Mouse (Mus musculus): ENCODE results near the gene Olfr316.
"Not testable (repeated sequence)": the region's sequence is repeated elsewhere in the genome, so short reads cannot be mapped to it uniquely, and the experiment has no call there.

Gene Olfr316

GRCm38 (mm10) chr11:58752434-58752833, at the start of gene Olfr316:
Gene Olfr316 (plus strand): TSS chr11:58752734.
- DNase-seq (ENCODE audit: low spot score in 2 of 2), result no peak

GRCm38 (mm10) chr11:58709086-58709485, 43.4 kb upstream of the Olfr316 start:
- no peak for DNase-seq (ENCODE audit: low spot score in 2 of 2)

- DNase-seq (ENCODE audit: low spot score in 2 of 2), result not testable (repeated sequence)
These were observed 34.8 kb upstream of the Olfr316 start for GRCm38 (mm10) chr11:58717723-58718122.

- no peak for DNase-seq (ENCODE audit: low spot score in 2 of 2)
These were observed 32.8 kb upstream of the Olfr316 start for GRCm38 (mm10) chr11:58719701-58720100.

GRCm38 (mm10) chr11:58723914-58724313, 28.6 kb upstream of the Olfr316 start, which contains the start of gene Olfr318:
Gene Olfr318 (minus strand): TSS chr11:58724014.
- DNase-seq (ENCODE audit: low spot score in 2 of 2), result no peak

- DNase-seq (ENCODE audit: low spot score in 2 of 2), result not testable (repeated sequence)
These were observed 24.5 kb upstream of the Olfr316 start for GRCm38 (mm10) chr11:58727896-58728650.

GRCm38 (mm10) chr11:58733372-58733771, 19.2 kb upstream of the Olfr316 start:
- DNase-seq (ENCODE audit: low spot score in 2 of 2), result no peak

GRCm38 (mm10) chr11:58738792-58739262, 13.7 kb upstream of the Olfr316 start, which contains the start of gene Olfr317:
Gene Olfr317 (minus strand): TSS chr11:58739212.
- DNase-seq (ENCODE audit: low spot score in 2 of 2), result no peak

GRCm38 (mm10) chr11:58751096-58751495, 1.4 kb upstream of the Olfr316 start:
- DNase-seq (ENCODE audit: low spot score in 2 of 2), result not testable (repeated sequence)

GRCm38 (mm10) chr11:58772888-58773287, 20.4 kb downstream of the Olfr316 start, which contains the start of gene Olfr315:
Gene Olfr315 (plus strand): TSS chr11:58773188.
- DNase-seq (ENCODE audit: low spot score in 2 of 2), result no peak

- no peak for DNase-seq (ENCODE audit: low spot score in 2 of 2)
These were observed 30.1 kb downstream of the Olfr316 start, which contains the start of gene Olfr314 for GRCm38 (mm10) chr11:58782480-58783089. Gene Olfr314 (plus strand): TSS chr11:58782952.

- DNase-seq (ENCODE audit: low spot score in 2 of 2), result no peak
These were observed 31.6 kb downstream of the Olfr316 start for GRCm38 (mm10) chr11:58784182-58784581.

- no peak for DNase-seq (ENCODE audit: low spot score in 2 of 2)
These were observed 35.1 kb downstream of the Olfr316 start for GRCm38 (mm10) chr11:58787651-58788050.

GRCm38 (mm10) chr11:58788346-58788745, 35.8 kb downstream of the Olfr316 start:
- DNase-seq (ENCODE audit: low spot score in 2 of 2), result no peak

- no peak for DNase-seq (ENCODE audit: low spot score in 2 of 2)
These were observed 37.0 kb downstream of the Olfr316 start for GRCm38 (mm10) chr11:58789532-58789931.

- no peak for DNase-seq (ENCODE audit: low spot score in 2 of 2)
These were observed 37.5 kb downstream of the Olfr316 start for GRCm38 (mm10) chr11:58790053-58790452.

GRCm38 (mm10) chr11:58790646-58791045, 38.1 kb downstream of the Olfr316 start:
- no peak for DNase-seq (ENCODE audit: low spot score in 2 of 2)

- DNase-seq (ENCODE audit: low spot score in 2 of 2), result no peak
These were observed 43.3 kb downstream of the Olfr316 start for GRCm38 (mm10) chr11:58795856-58796255.

- DNase-seq (ENCODE audit: low spot score in 2 of 2), result no peak
These were observed 44.3 kb downstream of the Olfr316 start for GRCm38 (mm10) chr11:58796850-58797249.

GRCm38 (mm10) chr11:58799747-58800146, 47.2 kb downstream of the Olfr316 start:
- DNase-seq (ENCODE audit: low spot score in 2 of 2), result no peak

GRCm38 (mm10) chr11:58801558-58802228, 49.2 kb downstream of the Olfr316 start, which contains the start of gene Fam183b:
Gene Fam183b (minus strand): TSS chr11:58801960.
- no peak for DNase-seq (ENCODE audit: low spot score in 2 of 2)

- no peak for DNase-seq (ENCODE audit: low spot score in 2 of 2)
These were observed 51.3 kb downstream of the Olfr316 start for GRCm38 (mm10) chr11:58803871-58804270.
